Mouse (Mus musculus) stomach, embryonic 15.5 days (tissue): ENCODE measurements around the gene Rpn1. TPM values are rescaled to one million over a fixed set of nuclear protein-coding genes. Genes with fewer than 3 reads are reported as not detected.

ENCODE experiments used
- ATAC-seq: fragments of 200-750 bp; cut with Nextera tagmentation; 2 replicates; pipeline ENCODE4 v1.8.0; 2017; ENCODE audit warnings: low read depth, moderate number of reproducible peaks, moderate TSS enrichment; ENCODE audit not compliant: insufficient read depth, low FRiP score
- H3K27ac ChIP-seq: fragments of 300-500 bp; sonication (generic); 2 replicates; pipeline ENCODE4 v1.5.1; 2015; ENCODE audit warnings: mild to moderate bottlenecking, inconsistent platforms
- H3K27me3 ChIP-seq: fragments of 300-500 bp; sonication (generic); replicated peaks from 2 replicates; pipeline ENCODE4 v1.6.1; 2015; ENCODE audit warnings: inconsistent platforms
- H3K36me3 ChIP-seq: fragments of 300-500 bp; sonication (generic); 2 replicates; pipeline ENCODE4 v1.6.1; 2015; ENCODE audit warnings: inconsistent platforms
- H3K4me1 ChIP-seq: fragments of 300-500 bp; sonication (generic); 2 replicates; pipeline ENCODE4 v1.6.1; 2015; ENCODE audit warnings: inconsistent platforms
- H3K4me2 ChIP-seq: fragments of 300-500 bp; sonication (generic); 2 replicates; pipeline ENCODE4 v1.6.1; 2015; ENCODE audit warnings: mild to moderate bottlenecking, inconsistent platforms
- H3K4me3 ChIP-seq: fragments of 300-500 bp; sonication (generic); replicated peaks from 2 replicates; pipeline ENCODE4 v1.5.1; 2015; ENCODE audit warnings: inconsistent platforms
- H3K9ac ChIP-seq: fragments of 300-500 bp; sonication (generic); 2 replicates; pipeline ENCODE4 v1.6.1; 2015; ENCODE audit warnings: inconsistent platforms
- H3K9me3 ChIP-seq: fragments of 300-500 bp; sonication (generic); 2 replicates; pipeline ENCODE4 v1.6.1; 2016; ENCODE audit warnings: inconsistent platforms
- WGBS: fragments of 180-500 bp; shearing (Covaris S2); methylation state at CpG from one replicate; pipeline ENCODE4 v1.1.7; 2015; 5-methylcytosine and 5-hydroxymethylcytosine counted together
- polyA plus RNA-seq: library from polyadenylated mRNA; unstranded; fragments of >200 nt; fragmentation: Nextera tagmentation; extraction: Ambion mirVana; gene quantifications from 2 replicates; pipeline ENCODE4 v1.2.1, GENCODE M21; 2015

The Rpn1 gene
- 387 and 458 TPM in 2 replicates for polyA plus RNA-seq

- peak within 1 kb of the TSS; percentile 100 for H3K4me3 ChIP-seq
- H3K9ac ChIP-seq: peak within 1 kb of the TSS; percentile 98
- peak; percentile 96 for ATAC-seq
- peak within 1 kb of the TSS; percentile 73 for H3K4me2 ChIP-seq
- H3K36me3 ChIP-seq: 0 out of 2 replicates have a peak, but pooled peaks cover 4% of the 10 kb centered on the region
- WGBS: under 1% methylated on average over 71 of the region's 71 CpGs
- peak within 1 kb of the TSS; percentile 83 for H3K27ac ChIP-seq
- H3K4me1 ChIP-seq: peaks cover 18% of the 10 kb centered on the region
- no peaks in the 10 kb centered on the region for H3K9me3 ChIP-seq
- no peaks in the 10 kb centered on the region for H3K27me3 ChIP-seq
Observed at GRCm38 (mm10) chr6:88084278-88085151, at the start of gene Rpn1. TSS of gene Rpn1 (plus strand) at chr6:88084482.

DNA sequence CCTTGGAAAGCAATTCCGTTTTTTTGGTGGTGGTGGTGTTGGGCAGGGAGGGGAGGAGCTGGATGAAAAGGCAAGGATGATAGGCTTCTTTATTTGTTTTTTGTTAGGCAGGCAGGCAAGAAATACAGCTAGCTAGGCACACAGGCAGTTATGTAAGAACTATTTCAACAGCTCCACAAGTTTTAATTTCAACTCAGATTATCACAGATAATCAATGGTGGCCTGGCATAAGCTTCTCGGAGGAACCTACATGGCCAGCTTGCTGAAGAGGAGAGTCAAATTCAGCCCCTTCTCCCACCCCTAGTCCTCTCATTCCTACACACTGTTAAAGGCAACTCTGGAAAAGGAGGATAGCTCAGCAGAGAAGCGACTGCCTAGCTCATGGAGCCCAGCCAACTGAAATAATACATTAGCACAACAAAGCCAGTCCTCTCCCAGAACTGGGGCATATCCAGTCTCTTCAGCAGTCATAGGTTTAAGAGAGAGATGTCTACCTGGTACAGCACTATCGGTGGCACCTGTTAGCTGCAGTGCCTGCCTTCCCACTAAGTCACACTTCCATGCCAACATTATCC lies 46.7 kb upstream of the Rpn1 start:
- Histone ChIP-seq H3K9ac (no peak overlapping the region), H3K36me3 (peaks cover 11% of the 10 kb centered on the region; the same call in 1 of the 2 replicates), H3K4me1 (peaks cover 7% of the 10 kb centered on the region; the same call in 1 of the 2 replicates), H3K4me3 (no peak overlapping the region), H3K27ac (no peak overlapping the region), H3K4me2 (no peak overlapping the region), H3K27me3 (no peaks in the 10 kb centered on the region), H3K9me3 (no peaks in the 10 kb centered on the region)
- ATAC-seq: no peak
- WGBS: 80% methylated on average over 4 of the region's 4 CpGs

DNA sequence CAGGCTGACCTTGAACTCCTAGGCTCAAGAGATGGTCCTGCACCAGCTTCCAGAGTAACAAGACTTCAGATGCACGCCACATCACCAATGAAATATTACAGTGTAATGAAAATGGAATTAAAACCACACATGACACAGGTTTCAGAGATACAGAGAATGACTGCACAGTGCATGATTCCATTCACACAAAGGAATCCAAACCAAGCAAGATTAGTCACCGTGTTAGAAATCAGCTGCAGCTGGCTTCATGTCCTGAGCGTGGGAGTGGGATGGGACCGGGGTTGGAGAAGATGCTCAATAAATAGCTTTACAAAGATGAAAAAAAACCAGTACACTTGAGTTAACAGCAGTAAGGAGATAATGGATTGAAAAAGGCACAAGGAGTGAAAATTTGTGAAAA lies 44.9 kb upstream of the Rpn1 start:
- H3K27me3 ChIP-seq: no peaks in the 10 kb centered on the region
- peaks cover 21% of the 10 kb centered on the region; the same call in 1 of the 2 replicates for H3K4me1 ChIP-seq
- 94% methylated on average over 4 of the region's 4 CpGs for WGBS
- peaks cover 11% of the 10 kb centered on the region; the same call in 1 of the 2 replicates for H3K36me3 ChIP-seq
- no peak overlapping the region for H3K4me2 ChIP-seq
- H3K4me3 ChIP-seq: no peak overlapping the region
- no peak for ATAC-seq
- H3K9ac ChIP-seq: no peak overlapping the region
- no peak overlapping the region for H3K27ac ChIP-seq
- no peaks in the 10 kb centered on the region for H3K9me3 ChIP-seq

GRCm38 (mm10) chr6:88041221-88041620 lies 43.1 kb upstream of the Rpn1 start:
- peaks cover 21% of the 10 kb centered on the region; the same call in 1 of the 2 replicates for H3K4me1 ChIP-seq
- no peak overlapping the region for H3K4me2 ChIP-seq
- ATAC-seq: no peak
- peaks cover 11% of the 10 kb centered on the region; the same call in 1 of the 2 replicates for H3K36me3 ChIP-seq
- no peak overlapping the region for H3K4me3 ChIP-seq
- H3K27ac ChIP-seq: 0 out of 2 replicates have a peak overlapping the region, but pooled peaks have one; percentile 3
- 63% methylated on average over 4 of the region's 4 CpGs for WGBS
- no peak overlapping the region for H3K9ac ChIP-seq
- no peaks in the 10 kb centered on the region for H3K9me3 ChIP-seq
- H3K27me3 ChIP-seq: no peaks in the 10 kb centered on the region

GRCm38 (mm10) chr6:88042336-88042735 lies 41.9 kb upstream of the Rpn1 start:
- Histone ChIP-seq H3K4me3 (no peak overlapping the region), H3K4me2 (no peak overlapping the region), H3K27ac (no peak overlapping the region), H3K36me3 (peaks cover 11% of the 10 kb centered on the region; the same call in 1 of the 2 replicates), H3K9ac (no peak overlapping the region), H3K4me1 (peaks cover 21% of the 10 kb centered on the region; the same call in 1 of the 2 replicates), H3K27me3 (no peaks in the 10 kb centered on the region), H3K9me3 (no peaks in the 10 kb centered on the region)
- ATAC-seq: no peak
- 90% methylated on average over 3 of the region's 3 CpGs for WGBS

DNA sequence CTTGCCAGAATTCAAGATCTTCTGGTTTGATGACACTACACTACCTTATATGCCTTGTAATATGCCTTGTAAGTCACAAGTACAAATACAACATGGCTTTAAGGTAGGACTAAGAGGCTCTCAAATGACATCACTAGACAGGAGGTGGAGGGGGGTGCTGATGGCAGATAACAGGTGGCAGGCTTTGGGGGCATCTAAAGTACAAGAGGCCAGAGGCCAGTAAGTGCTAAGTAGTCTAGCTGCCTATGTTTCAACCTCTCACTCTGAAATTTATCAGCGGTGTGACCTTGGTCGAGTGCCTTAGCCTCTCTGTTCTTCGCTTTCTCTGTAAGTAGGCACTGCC lies 40.1 kb upstream of the Rpn1 start:
- Histone ChIP-seq H3K9me3 (no peaks in the 10 kb centered on the region), H3K4me1 (peaks cover 21% of the 10 kb centered on the region; the same call in 1 of the 2 replicates), H3K27ac (no peak overlapping the region), H3K27me3 (no peaks in the 10 kb centered on the region), H3K4me2 (peak overlapping the region; percentile 79), H3K9ac (peak overlapping the region; percentile 85), H3K36me3 (peaks cover 4% of the 10 kb centered on the region; the same call in 1 of the 2 replicates), H3K4me3 (peak overlapping the region; percentile 83)
- WGBS: 6% methylated on average over 3 of the region's 3 CpGs
- no peak for ATAC-seq

DNA sequence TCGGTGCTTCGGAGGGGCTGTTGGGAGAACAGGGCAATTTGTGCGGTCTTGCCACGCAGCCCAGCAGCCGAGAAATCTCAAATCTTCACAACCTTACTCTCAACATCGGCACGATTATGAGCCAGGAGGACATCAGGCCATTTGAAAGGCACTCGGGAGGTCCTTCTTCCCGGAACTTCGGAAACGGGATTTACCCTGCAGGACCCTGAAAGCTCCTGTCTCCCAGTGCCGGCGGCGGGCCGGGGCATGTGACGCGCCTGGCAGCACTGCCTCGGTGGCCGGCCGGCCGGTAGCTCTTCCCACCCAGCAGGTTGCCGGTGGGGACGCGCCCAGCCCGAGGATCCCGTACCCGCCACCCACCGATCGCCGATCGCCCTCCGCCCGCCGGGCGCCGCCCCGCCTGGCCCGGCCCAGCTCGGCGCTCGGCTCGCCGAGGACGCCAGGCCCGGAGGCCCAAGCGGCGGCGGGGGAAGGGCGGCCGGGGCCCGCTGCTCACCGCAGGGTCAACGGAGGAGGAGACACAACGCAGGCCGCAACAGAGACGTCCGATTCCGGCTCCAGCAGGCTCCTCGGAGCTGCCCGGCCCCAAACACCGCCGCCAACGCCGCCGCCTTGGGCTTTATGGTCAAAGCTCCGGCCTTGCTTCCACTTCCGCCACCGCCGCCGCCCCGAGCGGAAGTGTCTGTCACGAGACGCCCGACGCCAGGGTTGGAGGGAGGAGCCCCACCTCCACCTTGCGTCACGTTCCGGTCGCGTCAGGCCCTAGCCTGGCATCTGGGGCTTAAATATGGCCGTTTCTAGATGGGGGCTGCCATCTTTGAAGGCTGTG lies 39.5 kb upstream of the Rpn1 start, which contains the start of gene Rab7:
Gene Rab7 (minus strand): TSS at position 694 of the 829 bp plus-strand sequence.
- peak; percentile 95 for ATAC-seq
- H3K9me3 ChIP-seq: no peaks in the 10 kb centered on the region
- peak within 1 kb of the TSS; percentile 85 for H3K27ac ChIP-seq
- H3K4me2 ChIP-seq: peak within 1 kb of the TSS; percentile 79
- no peaks in the 10 kb centered on the region for H3K27me3 ChIP-seq
- H3K4me3 ChIP-seq: peak within 1 kb of the TSS; percentile 83
- peaks cover 21% of the 10 kb centered on the region; the same call in 1 of the 2 replicates for H3K4me1 ChIP-seq
- H3K36me3 ChIP-seq: no peaks in the 10 kb centered on the region
- peak within 1 kb of the TSS; percentile 85 for H3K9ac ChIP-seq
- WGBS: under 1% methylated on average over 75 of the region's 82 CpGs

- Histone ChIP-seq H3K4me1 (peaks cover 21% of the 10 kb centered on the region; the same call in 1 of the 2 replicates), H3K36me3 (no peaks in the 10 kb centered on the region), H3K27me3 (no peaks in the 10 kb centered on the region), H3K9me3 (no peaks in the 10 kb centered on the region), H3K27ac (peak overlapping the region; percentile 46; the same call in 1 of the 2 replicates), H3K4me3 (peak overlapping the region; percentile 83), H3K4me2 (peak overlapping the region; percentile 50), H3K9ac (no peak overlapping the region)
- WGBS: 32% methylated on average over 3 of the region's 3 CpGs
- no peak for ATAC-seq
Observed at GRCm38 (mm10) chr6:88045406-88045766, 38.9 kb upstream of the Rpn1 start.

- H3K9me3 ChIP-seq: no peaks in the 10 kb centered on the region
- H3K9ac ChIP-seq: no peak overlapping the region
- WGBS: 70% methylated on average over 5 of the region's 5 CpGs
- no peak overlapping the region for H3K4me3 ChIP-seq
- H3K4me2 ChIP-seq: no peak overlapping the region
- no peak for ATAC-seq
- H3K36me3 ChIP-seq: no peaks in the 10 kb centered on the region
- H3K27ac ChIP-seq: no peak overlapping the region; the same call in 1 of the 2 replicates
- H3K27me3 ChIP-seq: no peaks in the 10 kb centered on the region
- H3K4me1 ChIP-seq: 0 out of 2 replicates have a peak, but pooled peaks cover 13% of the 10 kb centered on the region
Observed at GRCm38 (mm10) chr6:88047853-88048252, 36.4 kb upstream of the Rpn1 start.

DNA sequence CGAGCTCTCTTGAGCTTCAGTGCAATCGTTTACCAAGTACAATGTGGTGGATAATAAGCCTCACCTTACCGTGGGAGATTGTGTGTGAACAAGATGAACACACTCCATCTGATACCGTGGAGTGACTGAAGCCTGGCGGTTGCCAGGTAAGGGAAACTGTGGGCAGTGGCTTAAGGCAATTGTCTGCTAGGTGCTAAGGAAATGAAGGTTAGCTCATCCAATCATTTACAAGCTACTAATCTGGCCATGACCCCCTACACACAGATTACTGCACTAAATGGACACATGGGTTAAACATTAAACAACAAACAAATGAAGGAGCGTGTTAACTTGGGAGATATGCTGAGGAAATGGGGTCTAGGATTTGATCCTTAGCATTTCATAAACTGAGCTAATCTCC lies 35.3 kb upstream of the Rpn1 start:
- Histone ChIP-seq H3K4me3 (no peak overlapping the region), H3K27ac (peak overlapping the region; percentile 65), H3K36me3 (no peaks in the 10 kb centered on the region), H3K9me3 (no peaks in the 10 kb centered on the region), H3K27me3 (no peaks in the 10 kb centered on the region), H3K4me2 (peak overlapping the region; percentile 27), H3K4me1 (0 out of 2 replicates have a peak, but pooled peaks cover 8% of the 10 kb centered on the region), H3K9ac (no peak overlapping the region)
- ATAC-seq: peak; percentile 61
- 58% methylated on average over 6 of the region's 6 CpGs for WGBS

- no peak overlapping the region for H3K4me3 ChIP-seq
- H3K9me3 ChIP-seq: no peaks in the 10 kb centered on the region
- no peak for ATAC-seq
- no peaks in the 10 kb centered on the region for H3K36me3 ChIP-seq
- H3K27me3 ChIP-seq: no peaks in the 10 kb centered on the region
- WGBS: 84% methylated on average over 5 of the region's 5 CpGs
- H3K4me2 ChIP-seq: no peak overlapping the region
- H3K27ac ChIP-seq: no peak overlapping the region
- H3K4me1 ChIP-seq: 0 out of 2 replicates have a peak, but pooled peaks cover 5% of the 10 kb centered on the region
- no peak overlapping the region for H3K9ac ChIP-seq
Observed at GRCm38 (mm10) chr6:88051206-88051605, 33.1 kb upstream of the Rpn1 start.
